Mouse (Mus musculus): ENCODE data around the gene Satb2.

- TF ChIP-seq CTCF (IDR thresholded peaks at IDR 0.05; ENCODE audit: low read depth) (no peak), EP300 (IDR thresholded peaks at IDR 0.05; ENCODE audit: low read depth) (no peak)
Observed at GRCm38 (mm10) chr1:56845523-56846118, 132.8 kb downstream of the Satb2 start.

All from heart, postnatal 0 days (tissue).